Mouse (Mus musculus) CD8-positive naive resting alpha-beta T cell, adult 2 months (primary cell): Measurements from ENCODE around the gene Tnnc2.

ENCODE experiments used
- DNase-seq, 2 experiments: peaks; one replicate each; pipeline ENCODE4 v3.0.0; 2022; ENCODE audit warnings: low read depth in 2 of 2, low spot score in 2 of 2

Gene Tnnc2

GRCm38 (mm10) chr2:164744987-164745386, 34.8 kb downstream of the Tnnc2 start:
- DNase-seq = no peak

GRCm38 (mm10) chr2:164739876-164740275, 39.9 kb downstream of the Tnnc2 start:
- no peak for DNase-seq

GRCm38 (mm10) chr2:164737377-164738090, 42.2 kb downstream of the Tnnc2 start:
- DNase-seq = no peak

GRCm38 (mm10) chr2:164735446-164735845, 44.3 kb downstream of the Tnnc2 start:
- DNase-seq = no peak

- DNase-seq = no peak
Measured at GRCm38 (mm10) chr2:164734839-164735238, 44.9 kb downstream of the Tnnc2 start.

GRCm38 (mm10) chr2:164733259-164733658, 46.5 kb downstream of the Tnnc2 start:
- no peak for DNase-seq

- DNase-seq = no peak
Measured at GRCm38 (mm10) chr2:164731719-164732118, 48.0 kb downstream of the Tnnc2 start.
